Mouse (Mus musculus) MEL (cell line): Measurements from ENCODE around the gene Ate1. TPM values are rescaled to one million over a fixed set of nuclear protein-coding genes. Genes with fewer than 3 reads are reported as not detected.

Source experiments
- DNase-seq: peaks from one replicate; pipeline ENCODE4 v3.0.0; 2011; ENCODE audit warnings: low read depth, low spot score
- H3K27ac ChIP-seq: 2 replicates; pipeline ENCODE4 v1.5.1; 2012; ENCODE audit warnings: low read depth, mild to moderate bottlenecking, control low read depth, low read length, moderate library complexity; ENCODE audit not compliant: control insufficient read depth
- H3K27me3 ChIP-seq, 2 experiments: fragments of 150-350 bp in 1 of 2; sonication (generic) in 1 of 2; 2 replicates each; pipeline ENCODE4 v1.6.1; 2012; ENCODE audit warnings: low read length in 2 of 2, mild to moderate bottlenecking in 2 of 2, improper control_type of control experiment in 1 of 2, moderate library complexity in 1 of 2; ENCODE audit not compliant: insufficient read depth in 2 of 2, control insufficient read depth in 1 of 2
- H3K36me3 ChIP-seq, 2 experiments: 2 replicates each; pipeline ENCODE4 v1.6.1; 2012 to 2014; ENCODE audit warnings: low read length in 2 of 2, improper control_type of control experiment in 1 of 2, inconsistent platforms in 1 of 2, mild to moderate bottlenecking in 1 of 2; ENCODE audit not compliant: insufficient read depth in 2 of 2, control insufficient read depth in 1 of 2
- H3K4me1 ChIP-seq, 2 experiments: fragments of 150-350 bp in 1 of 2; sonication (generic) in 1 of 2; 2 replicates each; pipeline ENCODE4 v1.6.1; 2012; ENCODE audit warnings: low read length in 2 of 2, improper control_type of control experiment in 1 of 2, mild to moderate bottlenecking in 1 of 2; ENCODE audit not compliant: insufficient read depth in 2 of 2, control insufficient read depth in 1 of 2
- H3K4me3 ChIP-seq, 2 experiments: fragments of 150-350 bp in 1 of 2; sonication (generic) in 1 of 2; 2 replicates each; pipeline ENCODE4 v1.5.1; 2012; ENCODE audit warnings: low read depth in 2 of 2, low read length in 2 of 2, mild to moderate bottlenecking in 2 of 2, moderate library complexity in 2 of 2, control low read depth in 1 of 2, improper control_type of control experiment in 1 of 2; ENCODE audit not compliant: control insufficient read depth in 1 of 2, insufficient read depth in 1 of 2
- H3K79me2 ChIP-seq: 2 replicates; pipeline ENCODE4 v1.6.1; 2012; ENCODE audit warnings: mild to moderate bottlenecking, low read length, moderate library complexity; ENCODE audit not compliant: control insufficient read depth, poor library complexity, insufficient read depth
- H3K9ac ChIP-seq: 2 replicates; pipeline ENCODE4 v1.6.1; 2012; ENCODE audit warnings: low read depth, mild to moderate bottlenecking, control low read depth, low read length, moderate library complexity; ENCODE audit not compliant: control insufficient read depth, poor library complexity, severe bottlenecking
- H3K9me3 ChIP-seq: fragments of 150-350 bp; sonication (generic); replicated peaks from 2 replicates; pipeline ENCODE4 v1.6.1; 2012; ENCODE audit warnings: mild to moderate bottlenecking, low read length, improper control_type of control experiment, moderate library complexity; ENCODE audit not compliant: insufficient read depth
- CHD1 ChIP-seq: IDR thresholded peaks from 2 replicates; pipeline ENCODE4 v1.6.1; 2012; ENCODE audit warnings: low read depth, mild to moderate bottlenecking, inconsistent platforms, low read length, improper control_type of control experiment
- GABPA ChIP-seq: IDR thresholded peaks from 2 replicates; pipeline ENCODE4 v1.6.1; 2012; ENCODE audit warnings: low read depth, mild to moderate bottlenecking, inconsistent platforms, low read length, improper control_type of control experiment, moderate library complexity
- GATA1 ChIP-seq: IDR thresholded peaks from 2 replicates; pipeline ENCODE4 v1.6.1; 2011; ENCODE audit warnings: low read depth, low read length, improper control_type of control experiment
- JUND ChIP-seq: IDR thresholded peaks from 2 replicates; pipeline ENCODE4 v1.6.1; 2011; ENCODE audit warnings: low read depth, mild to moderate bottlenecking, improper control_type of control experiment, low read length
- KAT2A ChIP-seq: conservative IDR thresholded peaks from 2 replicates; pipeline ENCODE4 v1.6.1; 2012; ENCODE audit warnings: low read depth, low read length, improper control_type of control experiment, inconsistent platforms
- MAFK ChIP-seq: IDR thresholded peaks from 2 replicates; pipeline ENCODE4 v1.6.1; 2011; ENCODE audit warnings: low read depth, mild to moderate bottlenecking, low read length, improper control_type of control experiment, borderline replicate concordance
- MAX ChIP-seq: IDR thresholded peaks from 2 replicates; pipeline ENCODE4 v1.6.1; 2011; ENCODE audit warnings: low read length, improper control_type of control experiment
- MXI1 ChIP-seq: IDR thresholded peaks from 2 replicates; pipeline ENCODE4 v1.6.1; 2011; ENCODE audit warnings: mild to moderate bottlenecking, low read depth, low read length, improper control_type of control experiment
- MYB ChIP-seq: IDR thresholded peaks from 2 replicates; pipeline ENCODE4 v1.6.1; 2011; ENCODE audit warnings: mild to moderate bottlenecking, low read depth, low read length, improper control_type of control experiment
- NELFE ChIP-seq: IDR thresholded peaks from 2 replicates; pipeline ENCODE4 v1.6.1; 2011; ENCODE audit warnings: low read depth, low read length, improper control_type of control experiment
- RAD21 ChIP-seq: IDR thresholded peaks from 2 replicates; pipeline ENCODE4 v1.6.1; 2011; ENCODE audit warnings: mild to moderate bottlenecking, low read depth, low read length, improper control_type of control experiment
- RCOR1 ChIP-seq: IDR thresholded peaks from 2 replicates; pipeline ENCODE4 v1.6.1; 2012; ENCODE audit warnings: low read depth, mild to moderate bottlenecking, inconsistent platforms, low read length, improper control_type of control experiment
- SMC3 ChIP-seq: IDR thresholded peaks from 2 replicates; pipeline ENCODE4 v1.6.1; 2011; ENCODE audit warnings: low read depth, low read length, improper control_type of control experiment
- TAL1 ChIP-seq: IDR thresholded peaks from 2 replicates; pipeline ENCODE4 v1.6.1; 2012; ENCODE audit warnings: mild to moderate bottlenecking, inconsistent platforms, low read length, moderate library complexity, mixed read lengths
- TBP ChIP-seq: IDR thresholded peaks from 2 replicates; pipeline ENCODE4 v1.8.0; 2011; ENCODE audit warnings: low read depth, low read length, improper control_type of control experiment
- TCF12 ChIP-seq: IDR thresholded peaks from 2 replicates; pipeline ENCODE4 v1.6.1; 2014; ENCODE audit warnings: low read depth, mild to moderate bottlenecking, inconsistent platforms, low read length, improper control_type of control experiment, moderate library complexity
- UBTF ChIP-seq: IDR thresholded peaks from 2 replicates; pipeline ENCODE4 v1.6.1; 2012; ENCODE audit warnings: low read depth, mild to moderate bottlenecking, inconsistent platforms, low read length, improper control_type of control experiment, moderate library complexity, borderline replicate concordance; ENCODE audit not compliant: insufficient read depth
- USF1 ChIP-seq: IDR thresholded peaks from 2 replicates; pipeline ENCODE4 v1.6.1; 2014; ENCODE audit warnings: low read depth, mild to moderate bottlenecking, inconsistent platforms, low read length, improper control_type of control experiment, moderate library complexity
- ZKSCAN1 ChIP-seq: IDR thresholded peaks from 2 replicates; pipeline ENCODE4 v1.6.1; 2012; ENCODE audit warnings: low read depth, mild to moderate bottlenecking, inconsistent platforms, low read length, improper control_type of control experiment, moderate library complexity
- ZMIZ1 ChIP-seq: IDR thresholded peaks from 2 replicates; pipeline ENCODE4 v1.6.1; 2012; ENCODE audit warnings: low read depth, mild to moderate bottlenecking, inconsistent platforms, low read length, improper control_type of control experiment, moderate library complexity
- polyA plus RNA-seq, 2 experiments: library from polyadenylated mRNA; stranded (reverse) in 1 of 2; unstranded in 1 of 2; fragments of >175 nt in 1 of 2; fragments of >200 nt in 1 of 2; gene quantifications; 2 replicates each; pipeline versions ENCODE4 v1.2.1 to v1.2.4; 2012; ENCODE audit warnings: low replicate concordance in 2 of 2, low read depth in 1 of 2; ENCODE audit not compliant: insufficient read length in 2 of 2, insufficient read depth in 1 of 2, missing spikeins in 1 of 2
- total RNA-seq: library from RNA; depleted of rRNA; stranded (reverse); fragments of 300-350 nt; gene quantifications from 2 replicates; pipeline ENCODE4 v1.2.3, GENCODE M21; 2012

Gene Ate1
- total and polyA plus RNA-seq, 3 experiments, result 21.9 to 28.6 TPM; not detected in 1

DNA sequence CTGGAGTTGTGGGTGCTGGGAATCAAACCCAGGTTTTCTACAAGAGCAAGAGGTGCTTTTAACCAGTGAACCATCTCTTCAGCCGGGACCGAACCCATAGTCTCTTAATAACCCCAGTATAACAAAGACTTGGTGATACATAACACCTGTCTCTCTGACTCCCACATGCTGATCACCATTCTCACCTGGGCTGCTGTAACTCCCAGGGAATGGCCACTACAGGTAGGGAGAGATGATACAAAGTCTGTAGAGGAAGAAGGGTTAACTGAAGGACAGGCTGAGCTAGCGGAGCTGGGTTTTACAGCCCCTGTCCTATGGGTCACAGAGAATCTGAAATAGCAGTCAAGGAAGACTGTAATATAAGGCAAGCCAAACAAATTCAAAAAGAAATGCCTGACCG, 23.0 kb upstream of the Ate1 start:
- no peak for DNase-seq
- Histone ChIP-seq H3K9ac (no peak overlapping the region), H3K4me1 (peaks cover 6 to 13% of the 10 kb centered on the region in 2 experiments; a peak in 3 of 4 replicates), H3K27me3 (no peaks in the 10 kb centered on the region), H3K27ac (no peak overlapping the region), H3K79me2 (peaks cover 37% of the 10 kb centered on the region), H3K36me3 (peaks cover 21 to 25% of the 10 kb centered on the region in 2 experiments), H3K9me3 (no peaks in the 10 kb centered on the region), H3K4me3 (no peak overlapping the region)
- TF ChIP-seq RAD21 (no peak), GABPA (no peak), CHD1 (no peak), TCF12 (no peak), MYB (no peak), JUND (no peak), TAL1 (no peak), MAFK (no peak), RCOR1 (no peak), ZKSCAN1 (no peak), ZMIZ1 (no peak)

DNA sequence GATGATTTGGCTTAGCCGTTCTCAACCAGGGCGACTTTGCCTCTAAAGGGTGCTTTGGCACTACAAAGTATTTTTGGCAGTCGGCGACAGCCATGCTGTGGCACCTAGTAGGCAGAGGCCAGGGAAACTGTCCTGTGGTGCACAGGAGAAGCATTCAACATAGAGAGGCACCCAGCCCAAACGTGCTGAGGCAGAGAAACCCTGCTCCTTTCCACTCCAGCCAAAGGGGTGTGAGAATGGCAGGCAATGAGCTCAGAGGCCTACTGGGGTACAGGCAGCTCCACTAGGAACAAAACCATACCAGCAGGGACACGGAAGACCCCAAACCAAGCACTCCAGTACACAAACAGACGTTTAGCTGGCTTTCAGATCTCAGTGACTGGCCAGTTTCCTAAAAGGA, 20.0 kb upstream of the Ate1 start:
- TF ChIP-seq MAX (no peak), GATA1 (no peak), KAT2A (no peak), RAD21 (no peak), NELFE (no peak), SMC3 (no peak), MXI1 (no peak), TCF12 (no peak), MAFK (no peak), TBP (no peak), UBTF (no peak), USF1 (no peak)
- H3K79me2 ChIP-seq, result peaks cover 20% of the 10 kb centered on the region
- no peaks in the 10 kb centered on the region for H3K27me3 ChIP-seq
- H3K9ac ChIP-seq, result no peak overlapping the region
- H3K36me3 ChIP-seq, result peaks cover 14 to 34% of the 10 kb centered on the region in 2 experiments
- peaks cover 3 to 9% of the 10 kb centered on the region in 2 experiments; a peak in 3 of 4 replicates for H3K4me1 ChIP-seq
- no peak overlapping the region for H3K27ac ChIP-seq
- H3K4me3 ChIP-seq, result no peak overlapping the region
- no peaks in the 10 kb centered on the region for H3K9me3 ChIP-seq
- no peak for DNase-seq
